Mouse (Mus musculus) bone marrow, adult 2 months (tissue): Measurements from ENCODE around the gene Scn8a.

Experiments
- CTCF ChIP-seq: fragments of 200-500 bp; IDR thresholded peaks from 2 replicates; pipeline ENCODE4 v1.5.1; 2011; ENCODE audit warnings: low read length, control low read depth; ENCODE audit not compliant: control insufficient read depth, insufficient read depth
- POLR2A ChIP-seq: fragments of 200-500 bp; IDR thresholded peaks from 2 replicates; pipeline ENCODE4 v1.6.1; 2011; ENCODE audit warnings: low read depth, mild to moderate bottlenecking, control low read depth, low read length, borderline replicate concordance; ENCODE audit not compliant: control insufficient read depth

GRCm38 (mm10) chr15:100905006-100905405 lies 35.3 kb downstream of the Scn8a start:
- TF ChIP-seq POLR2A = no peak
- no peak for TF ChIP-seq CTCF
